Mouse (Mus musculus) liver, adult (tissue): ENCODE data around the gene Trpv4.

Experiments used
- GATA4 ChIP-seq: IDR thresholded peaks from 2 replicates; pipeline ENCODE4 v1.6.1; 2014; ENCODE audit warnings: mild to moderate bottlenecking, low read length; ENCODE audit not compliant: insufficient replicate concordance

The Trpv4 gene

GRCm38 (mm10) chr5:114681717-114682116, 23.5 kb upstream of the Trpv4 start:
- TF ChIP-seq GATA4, result no peak

GRCm38 (mm10) chr5:114680676-114681285, 22.6 kb upstream of the Trpv4 start:
- no peak for TF ChIP-seq GATA4

GRCm38 (mm10) chr5:114679841-114680591, 21.8 kb upstream of the Trpv4 start:
- TF ChIP-seq GATA4, result no peak

GRCm38 (mm10) chr5:114674594-114674993, 16.4 kb upstream of the Trpv4 start:
- TF ChIP-seq GATA4, result no peak

GRCm38 (mm10) chr5:114673114-114673513, 14.9 kb upstream of the Trpv4 start:
- no peak for TF ChIP-seq GATA4

- no peak for TF ChIP-seq GATA4
Measured at GRCm38 (mm10) chr5:114669014-114669413, 10.8 kb upstream of the Trpv4 start.

GRCm38 (mm10) chr5:114667228-114667856, 9.1 kb upstream of the Trpv4 start:
- TF ChIP-seq GATA4, result peak; percentile 32; the same call in 1 of the 2 replicates

- TF ChIP-seq GATA4, result no peak
Measured at GRCm38 (mm10) chr5:114666659-114667058, 8.4 kb upstream of the Trpv4 start.

- TF ChIP-seq GATA4, result no peak
Measured at GRCm38 (mm10) chr5:114664750-114665149, 6.5 kb upstream of the Trpv4 start.

GRCm38 (mm10) chr5:114664139-114664538, 5.9 kb upstream of the Trpv4 start:
- TF ChIP-seq GATA4, result no peak

- TF ChIP-seq GATA4, result no peak
Measured at GRCm38 (mm10) chr5:114661029-114661428, 2.8 kb upstream of the Trpv4 start.

- no peak for TF ChIP-seq GATA4
Measured at GRCm38 (mm10) chr5:114657426-114657825, 795 bp downstream of the Trpv4 start.

- TF ChIP-seq GATA4, result no peak
Measured at GRCm38 (mm10) chr5:114656305-114656704, 1.9 kb downstream of the Trpv4 start.

- TF ChIP-seq GATA4, result no peak
Measured at GRCm38 (mm10) chr5:114655721-114656120, 2.5 kb downstream of the Trpv4 start.

- TF ChIP-seq GATA4, result no peak
Measured at GRCm38 (mm10) chr5:114653656-114654437, 4.4 kb downstream of the Trpv4 start.

- TF ChIP-seq GATA4, result no peak
Measured at GRCm38 (mm10) chr5:114651449-114651848, 6.8 kb downstream of the Trpv4 start.

- no peak for TF ChIP-seq GATA4
Measured at GRCm38 (mm10) chr5:114651002-114651401, 7.2 kb downstream of the Trpv4 start.
